Mouse (Mus musculus) embryonic facial prominence, embryonic 13.5 days (tissue): Measurements from ENCODE around the gene Chn2. TPM values are rescaled to one million over a fixed set of nuclear protein-coding genes. Genes with fewer than 3 reads are reported as not detected.

Experiments
- ATAC-seq: fragments of 200-750 bp; cut with Nextera tagmentation; 2 replicates; pipeline ENCODE4 v1.8.0; 2017; ENCODE audit warnings: low read depth; ENCODE audit not compliant: insufficient number of reproducible peaks, insufficient read depth, low FRiP score, low TSS enrichment
- H3K27ac ChIP-seq: fragments of 300-500 bp; sonication (generic); 2 replicates; pipeline ENCODE4 v1.5.1; 2015; ENCODE audit warnings: moderate library complexity, mild to moderate bottlenecking, inconsistent platforms
- H3K27me3 ChIP-seq: fragments of 300-500 bp; sonication (generic); 2 replicates; pipeline ENCODE4 v1.6.1; 2015; ENCODE audit warnings: mild to moderate bottlenecking, inconsistent platforms
- H3K36me3 ChIP-seq: fragments of 300-500 bp; sonication (generic); 2 replicates; pipeline ENCODE4 v1.6.1; 2015; ENCODE audit warnings: mild to moderate bottlenecking, inconsistent platforms
- H3K4me1 ChIP-seq: fragments of 300-500 bp; sonication (generic); 2 replicates; pipeline ENCODE4 v1.6.1; 2015; ENCODE audit warnings: inconsistent platforms
- H3K4me2 ChIP-seq: fragments of 300-500 bp; sonication (generic); 2 replicates; pipeline ENCODE4 v1.6.1; 2015; ENCODE audit warnings: moderate library complexity, mild to moderate bottlenecking, inconsistent platforms
- H3K4me3 ChIP-seq: fragments of 300-500 bp; sonication (generic); 2 replicates; pipeline ENCODE4 v1.5.1; 2015; ENCODE audit warnings: mild to moderate bottlenecking, inconsistent platforms
- H3K9ac ChIP-seq: fragments of 300-500 bp; sonication (generic); 2 replicates; pipeline ENCODE4 v1.6.1; 2015; ENCODE audit warnings: mild to moderate bottlenecking, inconsistent platforms
- H3K9me3 ChIP-seq: fragments of 300-500 bp; sonication (generic); 2 replicates; pipeline ENCODE4 v1.6.1; 2016; ENCODE audit warnings: inconsistent platforms
- WGBS: fragments of 180-500 bp; shearing (Covaris S2); methylation state at CpG from one replicate; pipeline ENCODE4 v1.1.7; 2015; ENCODE audit warnings: mixed read lengths; 5-methylcytosine and 5-hydroxymethylcytosine counted together
- polyA plus RNA-seq: library from polyadenylated mRNA; unstranded; fragments of >200 nt; fragmentation: Nextera tagmentation; extraction: Ambion mirVana; gene quantifications from 2 replicates; pipeline ENCODE4 v1.2.1, GENCODE M21; 2015

Gene Chn2
- polyA plus RNA-seq, 1 experiment from 2014 or later: 9.7 TPM

GRCm38 (mm10) chr6:54332203-54332602 is 292.8 kb downstream of the Chn2 start:
- Histone ChIP-seq H3K4me2 (peak overlapping the region; percentile 24; the same call in 1 of the 2 replicates), H3K4me1 (peaks cover 29% of the 10 kb centered on the region), H3K36me3 (no peaks in the 10 kb centered on the region), H3K4me3 (no peak overlapping the region), H3K27me3 (peaks cover 64% of the 10 kb centered on the region), H3K9me3 (no peaks in the 10 kb centered on the region), H3K9ac (no peak overlapping the region), H3K27ac (0 out of 2 replicates have a peak overlapping the region, but pooled peaks have one; percentile 36)
- WGBS: 10% methylated on average over 8 of the region's 8 CpGs
- no peak for ATAC-seq

GRCm38 (mm10) chr6:54333116-54333651 is 293.8 kb downstream of the Chn2 start:
- WGBS: 40% methylated on average over 11 of the region's 11 CpGs
- ATAC-seq: no peak
- peaks cover 19% of the 10 kb centered on the region for H3K4me1 ChIP-seq
- peaks cover 54% of the 10 kb centered on the region for H3K27me3 ChIP-seq
- no peak overlapping the region for H3K4me2 ChIP-seq
- no peaks in the 10 kb centered on the region for H3K9me3 ChIP-seq
- H3K27ac ChIP-seq: no peak overlapping the region
- H3K9ac ChIP-seq: 0 out of 2 replicates have a peak overlapping the region, but pooled peaks have one; percentile 16
- no peaks in the 10 kb centered on the region for H3K36me3 ChIP-seq
- H3K4me3 ChIP-seq: no peak overlapping the region

- Histone ChIP-seq H3K27ac (no peak overlapping the region), H3K36me3 (no peaks in the 10 kb centered on the region), H3K4me1 (peaks cover 18% of the 10 kb centered on the region), H3K4me2 (no peak overlapping the region), H3K9ac (no peak overlapping the region), H3K9me3 (no peaks in the 10 kb centered on the region), H3K27me3 (peaks cover 48% of the 10 kb centered on the region), H3K4me3 (no peak overlapping the region)
- 39% methylated on average over 9 of the region's 9 CpGs for WGBS
- no peak for ATAC-seq
Observed at GRCm38 (mm10) chr6:54333652-54334396, 294.5 kb downstream of the Chn2 start.

GRCm38 (mm10) chr6:54337321-54337720 is 298.0 kb downstream of the Chn2 start:
- WGBS: 81% methylated on average over 6 of the region's 6 CpGs
- no peak for ATAC-seq
- H3K36me3 ChIP-seq: no peaks in the 10 kb centered on the region
- no peaks in the 10 kb centered on the region for H3K9me3 ChIP-seq
- H3K27ac ChIP-seq: no peak overlapping the region
- H3K4me3 ChIP-seq: no peak overlapping the region
- H3K4me1 ChIP-seq: peaks cover 15% of the 10 kb centered on the region
- H3K9ac ChIP-seq: no peak overlapping the region
- peaks cover 32% of the 10 kb centered on the region for H3K27me3 ChIP-seq
- no peak overlapping the region for H3K4me2 ChIP-seq

- WGBS: 85% methylated on average over 5 of the region's 5 CpGs
- H3K27me3 ChIP-seq: peaks cover 8% of the 10 kb centered on the region; the same call in 1 of the 2 replicates
Observed at GRCm38 (mm10) chr6:54341133-54341532, 301.8 kb downstream of the Chn2 start.

GRCm38 (mm10) chr6:54342223-54342622 is 302.9 kb downstream of the Chn2 start:
- ATAC-seq: no peak
- Histone ChIP-seq H3K4me2 (no peak overlapping the region), H3K4me1 (no peaks in the 10 kb centered on the region), H3K9me3 (no peaks in the 10 kb centered on the region), H3K36me3 (no peaks in the 10 kb centered on the region), H3K27ac (no peak overlapping the region), H3K4me3 (no peak overlapping the region), H3K9ac (no peak overlapping the region), H3K27me3 (0 out of 2 replicates have a peak, but pooled peaks cover 3% of the 10 kb centered on the region)
- 86% methylated on average over 10 of the region's 10 CpGs for WGBS

More at GRCm38 (mm10) chr6:54341133-54341532, 301.8 kb downstream of the Chn2 start:
- no peaks in the 10 kb centered on the region for H3K9me3 ChIP-seq
- no peak overlapping the region for H3K4me3 ChIP-seq
- H3K4me1 ChIP-seq: no peaks in the 10 kb centered on the region
- H3K36me3 ChIP-seq: no peaks in the 10 kb centered on the region
- ATAC-seq: no peak
- H3K4me2 ChIP-seq: no peak overlapping the region
- no peak overlapping the region for H3K9ac ChIP-seq
- no peak overlapping the region for H3K27ac ChIP-seq

Other genes with a start within 250 kb of the Chn2 start
- gene Tril, start 218.7 kb upstream of the Chn2 start, polyA plus RNA-seq: 51.0 and 58.7 TPM in 2 replicates
- gene Cpvl, start 60.9 kb upstream of the Chn2 start, polyA plus RNA-seq: 0.22 TPM in 1 of 2 replicates, not detected in the other